Mouse (Mus musculus): ENCODE results near the gene Pde3a. TPM values are rescaled to one million over a fixed set of nuclear protein-coding genes. Genes with fewer than 3 reads are reported as not detected.

The Pde3a gene
- polyA plus RNA-seq (2012; rRNA removed): 0.66 and 0.81 TPM in 2 replicates

DNA sequence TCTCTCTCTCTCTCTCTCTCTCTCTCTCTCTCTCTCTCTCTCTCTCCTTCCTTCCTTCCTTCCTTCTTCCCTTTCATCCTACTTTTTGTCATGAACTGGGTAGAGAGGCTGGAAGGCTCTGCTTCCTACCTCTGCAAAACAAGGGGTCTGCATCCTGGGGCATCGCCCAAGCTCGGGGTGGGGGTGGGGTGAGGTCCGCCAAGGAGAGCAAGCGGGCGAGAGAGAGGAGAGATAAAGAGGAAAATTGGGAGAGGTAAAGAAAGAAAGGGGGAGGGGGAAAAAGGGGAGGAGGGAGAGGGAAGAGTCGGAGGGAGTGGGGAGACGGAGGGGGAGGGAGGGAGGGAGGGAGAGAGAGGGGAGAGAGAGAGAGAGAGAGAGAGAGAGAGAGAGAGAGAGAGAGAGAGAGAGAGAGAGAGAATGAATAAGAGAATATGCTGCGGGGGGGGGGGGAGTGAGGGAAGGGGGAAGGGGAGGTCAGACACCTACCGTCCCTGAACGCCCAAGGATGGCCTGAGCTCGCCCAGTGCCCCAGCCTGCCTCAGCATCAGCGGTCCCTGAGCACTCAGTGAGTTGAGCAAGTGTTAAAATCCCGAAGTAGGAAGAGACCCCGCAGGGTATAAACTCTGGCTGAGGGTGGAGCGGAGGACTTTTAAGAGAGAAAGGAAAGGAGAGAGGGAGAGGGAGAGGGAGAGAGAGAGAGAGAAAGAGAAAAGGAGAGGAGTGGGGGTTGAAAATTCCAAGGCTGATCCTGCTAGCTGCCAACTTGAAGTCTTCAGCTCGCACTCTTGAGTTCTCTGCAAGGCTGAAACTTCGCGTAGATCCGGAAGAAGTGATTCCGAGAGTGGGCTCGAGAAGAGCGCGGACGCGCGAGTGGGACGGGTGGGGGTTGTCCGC, at the start of gene Pde3a:
Pde3a (plus strand) TSS at position 579 of the 894 bp plus-strand sequence.
- TF ChIP-seq CTCF (IDR thresholded peaks at IDR 0.05; ENCODE audit: extremely low read depth, insufficient read depth, low read length): no peak
- TF ChIP-seq POLR2A (IDR thresholded peaks at IDR 0.05; ENCODE audit: extremely low read depth, insufficient read depth, low read length): no peak
- Histone ChIP-seq H3K27ac (ENCODE audit: insufficient read depth, low read length) (no peak within 1 kb of the TSS), H3K4me3 (ENCODE audit: insufficient read depth, low read length) (peak within 1 kb of the TSS; percentile 50), H3K4me1 (ENCODE audit: control insufficient read depth, insufficient read depth, low read length) (no peaks in the 10 kb centered on the region)

DNA sequence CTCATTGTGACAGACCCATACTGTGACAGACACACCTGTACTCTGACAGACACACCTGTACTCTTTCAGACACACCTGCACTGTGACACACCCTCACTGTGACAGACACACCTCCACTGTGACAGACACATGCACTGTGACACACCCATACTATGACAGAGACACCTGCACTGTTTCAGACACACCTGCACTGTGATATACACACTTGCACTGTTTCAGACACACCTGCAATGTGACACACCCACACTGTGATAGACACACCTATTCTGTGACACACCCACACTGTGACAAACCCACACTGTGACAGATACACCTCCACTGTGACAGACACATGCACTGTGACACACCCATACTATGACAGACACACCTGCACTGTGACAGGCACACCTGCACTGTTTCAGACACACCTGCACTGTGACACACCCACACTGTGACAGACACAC, 48.9 kb upstream of the Pde3a start:
- Histone ChIP-seq H3K4me3 (ENCODE audit: insufficient read depth, low read length) (no peak overlapping the region), H3K4me1 (ENCODE audit: control insufficient read depth, insufficient read depth, low read length) (no peaks in the 10 kb centered on the region), H3K27ac (ENCODE audit: insufficient read depth, low read length) (no peak overlapping the region)
- TF ChIP-seq CTCF (IDR thresholded peaks at IDR 0.05; ENCODE audit: extremely low read depth, insufficient read depth, low read length) (no peak), POLR2A (IDR thresholded peaks at IDR 0.05; ENCODE audit: extremely low read depth, insufficient read depth, low read length) (no peak)

DNA sequence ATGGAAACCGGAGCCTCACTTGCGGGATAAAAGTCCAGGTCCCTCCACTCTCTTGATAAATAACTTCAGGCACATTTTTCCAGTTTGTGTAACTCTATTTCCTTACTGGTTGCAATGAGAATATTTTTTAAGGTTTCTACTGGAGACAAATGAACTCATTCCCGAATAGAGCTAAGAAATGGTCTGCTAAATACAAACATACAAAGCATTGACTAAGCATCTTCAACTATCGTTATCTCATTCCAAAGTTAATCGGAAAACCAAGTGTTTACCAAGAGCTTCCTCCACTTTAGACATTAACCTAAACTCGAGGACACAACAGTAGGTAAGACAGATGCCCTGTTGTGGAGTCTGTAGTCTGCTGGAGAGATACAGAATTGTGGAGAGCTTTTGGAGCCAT, 41.5 kb upstream of the Pde3a start:
- no peak overlapping the region for H3K27ac ChIP-seq (ENCODE audit: insufficient read depth, low read length)
- no peaks in the 10 kb centered on the region for H3K4me1 ChIP-seq (ENCODE audit: control insufficient read depth, insufficient read depth, low read length)
- TF ChIP-seq POLR2A (IDR thresholded peaks at IDR 0.05; ENCODE audit: extremely low read depth, insufficient read depth, low read length): no peak
- no peak overlapping the region for H3K4me3 ChIP-seq (ENCODE audit: insufficient read depth, low read length)

DNA sequence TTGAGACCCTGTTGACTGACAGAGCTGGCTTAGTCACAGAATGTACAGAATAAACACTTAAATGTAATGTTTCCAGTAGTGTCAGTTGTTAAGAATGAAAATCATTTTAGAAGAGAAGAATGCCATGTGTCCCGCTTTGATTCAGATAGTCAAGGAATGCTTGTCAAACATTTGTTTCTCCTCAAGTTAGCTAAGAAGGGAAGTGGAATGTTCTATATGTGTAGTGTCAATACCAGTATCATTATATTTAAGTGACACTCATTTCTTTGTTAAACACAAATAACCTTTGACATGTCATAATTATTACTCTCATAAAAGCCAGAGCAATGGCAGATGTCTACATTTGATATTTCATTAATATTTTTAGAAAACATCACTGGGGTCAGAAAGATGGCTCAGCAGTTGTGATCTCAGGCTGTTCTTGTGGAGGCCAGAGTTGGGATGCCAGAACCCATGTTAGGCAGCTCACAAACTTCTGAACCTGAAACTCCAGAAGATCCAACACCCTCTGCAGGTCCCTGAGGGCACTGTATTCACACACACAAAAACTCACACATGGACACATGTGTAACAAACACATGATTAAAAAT, 40.7 kb upstream of the Pde3a start:
- no peak for TF ChIP-seq CTCF (IDR thresholded peaks at IDR 0.05; ENCODE audit: extremely low read depth, insufficient read depth, low read length)
- TF ChIP-seq POLR2A (IDR thresholded peaks at IDR 0.05; ENCODE audit: extremely low read depth, insufficient read depth, low read length): no peak
- H3K4me3 ChIP-seq (ENCODE audit: insufficient read depth, low read length): no peak overlapping the region
- no peak overlapping the region for H3K27ac ChIP-seq (ENCODE audit: insufficient read depth, low read length)
- H3K4me1 ChIP-seq (ENCODE audit: control insufficient read depth, insufficient read depth, low read length): no peaks in the 10 kb centered on the region

DNA sequence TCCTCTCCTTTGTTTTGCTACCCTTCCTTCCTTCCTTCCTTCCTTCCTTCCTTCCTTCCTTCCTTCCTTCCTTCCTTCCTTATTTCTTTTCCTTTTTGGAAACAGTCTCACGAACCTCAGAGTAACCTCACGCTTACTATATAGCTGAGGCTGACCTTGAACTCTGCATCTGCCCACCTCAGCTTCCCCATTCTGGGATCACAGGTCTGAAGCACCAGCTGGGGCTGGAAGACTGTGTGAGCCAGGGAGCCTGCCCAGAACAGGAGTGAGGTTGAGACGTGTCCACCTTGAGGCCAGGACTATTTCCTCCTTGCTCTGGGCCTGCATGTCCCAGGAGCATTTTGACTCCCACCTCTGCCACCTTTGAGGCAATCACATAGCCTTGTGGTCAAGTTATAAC, 39.0 kb upstream of the Pde3a start:
- TF ChIP-seq POLR2A (IDR thresholded peaks at IDR 0.05; ENCODE audit: extremely low read depth, insufficient read depth, low read length): no peak
- TF ChIP-seq CTCF (IDR thresholded peaks at IDR 0.05; ENCODE audit: extremely low read depth, insufficient read depth, low read length): no peak
- Histone ChIP-seq H3K4me3 (ENCODE audit: insufficient read depth, low read length) (no peak overlapping the region), H3K4me1 (ENCODE audit: control insufficient read depth, insufficient read depth, low read length) (no peaks in the 10 kb centered on the region), H3K27ac (ENCODE audit: insufficient read depth, low read length) (no peak overlapping the region)

DNA sequence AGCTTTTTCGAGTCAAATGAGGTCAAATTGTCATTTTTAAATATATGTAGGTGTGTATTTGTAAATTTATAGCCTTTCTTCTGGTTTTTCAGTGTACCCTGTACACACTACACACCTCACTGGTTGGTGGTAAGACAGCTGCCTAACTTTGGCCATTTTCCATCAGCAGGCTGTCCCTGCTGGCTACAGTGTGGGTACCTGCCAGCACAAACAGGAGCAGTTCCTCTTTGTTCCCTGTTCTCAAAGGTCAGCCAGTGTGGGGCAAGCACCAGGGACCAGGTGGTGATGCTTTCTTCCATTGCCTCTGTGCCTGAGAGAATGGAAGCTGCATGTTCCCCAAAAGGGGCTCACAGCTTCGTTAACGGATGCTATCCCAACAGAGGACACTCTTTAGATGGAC, 28.0 kb upstream of the Pde3a start:
- Histone ChIP-seq H3K4me1 (ENCODE audit: control insufficient read depth, insufficient read depth, low read length) (no peaks in the 10 kb centered on the region), H3K4me3 (ENCODE audit: insufficient read depth, low read length) (no peak overlapping the region), H3K27ac (ENCODE audit: insufficient read depth, low read length) (no peak overlapping the region)
- TF ChIP-seq CTCF (IDR thresholded peaks at IDR 0.05; ENCODE audit: extremely low read depth, insufficient read depth, low read length) (no peak), POLR2A (IDR thresholded peaks at IDR 0.05; ENCODE audit: extremely low read depth, insufficient read depth, low read length) (no peak)

DNA sequence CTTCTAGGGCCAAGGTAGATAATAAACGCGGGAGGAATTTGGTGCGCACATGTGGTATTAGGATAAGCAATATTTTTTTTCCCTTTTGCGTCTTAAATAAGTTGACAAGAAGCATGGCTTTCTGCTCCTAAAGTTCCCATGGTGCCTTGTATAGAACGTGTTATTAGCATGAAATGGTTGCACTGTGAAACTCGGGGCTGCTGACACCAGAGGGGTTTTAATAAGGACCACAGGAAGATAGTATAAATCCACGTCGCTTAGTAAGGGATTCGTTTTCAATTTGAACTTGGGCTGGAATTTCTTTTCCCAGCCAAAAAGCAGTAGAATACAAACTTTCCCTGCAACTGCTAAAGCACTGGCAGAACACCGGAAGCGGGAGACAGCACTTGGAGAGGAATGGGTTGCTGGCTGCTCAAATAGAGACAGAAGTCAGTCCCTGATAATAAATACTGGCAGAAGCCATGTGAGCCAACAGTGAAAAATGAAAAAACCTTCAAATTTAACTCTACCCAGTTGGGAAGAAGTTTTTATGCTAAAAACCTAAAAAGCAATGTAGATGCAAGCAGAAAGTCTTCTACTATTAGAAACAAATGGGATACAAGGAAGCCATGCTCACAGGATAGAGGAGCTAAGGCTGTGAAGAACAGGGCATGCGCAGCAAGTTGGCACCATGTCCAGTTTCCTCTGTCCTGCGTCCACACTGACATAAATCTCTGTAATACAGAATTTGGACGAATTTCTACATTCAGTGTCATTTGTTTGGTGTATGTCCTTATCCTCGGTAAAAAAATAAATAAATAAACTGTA, 22.0 kb upstream of the Pde3a start:
- no peak overlapping the region for H3K27ac ChIP-seq (ENCODE audit: insufficient read depth, low read length)
- H3K4me1 ChIP-seq (ENCODE audit: control insufficient read depth, insufficient read depth, low read length): no peaks in the 10 kb centered on the region
- no peak for TF ChIP-seq CTCF (IDR thresholded peaks at IDR 0.05; ENCODE audit: extremely low read depth, insufficient read depth, low read length)
- no peak for TF ChIP-seq POLR2A (IDR thresholded peaks at IDR 0.05; ENCODE audit: extremely low read depth, insufficient read depth, low read length)
- H3K4me3 ChIP-seq (ENCODE audit: insufficient read depth, low read length): no peak overlapping the region

DNA sequence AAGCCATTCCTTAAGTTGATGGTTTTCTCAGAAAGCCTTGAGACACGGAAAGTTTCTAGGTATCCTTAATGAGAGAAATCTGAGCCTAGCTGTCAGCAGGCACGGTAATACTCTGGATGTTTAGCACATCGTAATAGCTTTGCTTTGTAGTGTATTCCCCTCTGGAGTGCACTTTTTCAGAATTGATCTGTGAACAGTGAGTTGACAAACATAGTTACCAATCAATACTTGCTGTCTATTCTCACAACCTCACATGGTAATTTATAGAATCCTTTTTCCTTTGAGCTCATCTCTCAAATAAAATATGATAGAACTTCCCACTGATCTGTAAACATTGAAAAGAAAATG, 21.4 kb upstream of the Pde3a start:
- no peak overlapping the region for H3K4me3 ChIP-seq (ENCODE audit: insufficient read depth, low read length)
- no peaks in the 10 kb centered on the region for H3K4me1 ChIP-seq (ENCODE audit: control insufficient read depth, insufficient read depth, low read length)
- H3K27ac ChIP-seq (ENCODE audit: insufficient read depth, low read length): no peak overlapping the region
- TF ChIP-seq POLR2A (IDR thresholded peaks at IDR 0.05; ENCODE audit: extremely low read depth, insufficient read depth, low read length): no peak

DNA sequence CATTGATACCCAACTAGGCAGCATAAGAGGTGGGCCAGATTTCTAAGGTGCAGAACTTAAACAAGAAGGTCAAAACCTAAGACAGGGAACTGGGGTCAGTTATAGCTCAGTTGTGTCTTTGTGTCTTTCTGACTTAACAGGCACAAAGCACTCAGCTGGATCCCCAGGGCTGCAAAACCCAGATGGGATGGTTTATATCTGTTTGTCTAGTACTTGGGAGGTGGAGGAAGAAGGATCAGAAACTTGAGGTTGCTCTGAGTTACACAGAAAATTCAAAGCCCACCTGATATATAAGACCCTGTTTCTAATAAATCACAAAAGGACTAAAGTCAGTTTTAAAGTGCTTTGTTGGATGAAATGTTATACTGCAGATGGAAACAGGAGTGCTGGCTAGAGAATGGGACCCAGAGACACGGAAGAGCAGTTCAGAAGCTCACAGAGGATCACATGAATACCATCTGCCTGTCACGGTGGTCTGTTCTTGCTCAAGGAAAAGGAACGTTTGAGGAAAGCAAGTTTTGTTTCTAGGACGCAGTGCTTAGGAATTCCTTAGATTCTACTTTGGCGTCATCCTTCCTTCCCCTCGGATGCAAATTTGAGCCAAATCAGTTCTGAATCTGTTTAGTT, 16.2 kb upstream of the Pde3a start:
- Histone ChIP-seq H3K4me1 (ENCODE audit: control insufficient read depth, insufficient read depth, low read length) (no peaks in the 10 kb centered on the region), H3K27ac (ENCODE audit: insufficient read depth, low read length) (no peak overlapping the region), H3K4me3 (ENCODE audit: insufficient read depth, low read length) (no peak overlapping the region)
- TF ChIP-seq CTCF (IDR thresholded peaks at IDR 0.05; ENCODE audit: extremely low read depth, insufficient read depth, low read length): no peak

Measured in cortical plate, adult 2 months (tissue).